In genomic region chr11:75534286-75535033, GRCm38 (mm10) we compare ENCODE assay signal across 8 mouse cellular contexts. TPM values are rescaled to one million over a fixed set of nuclear protein-coding genes. Genes with fewer than 3 reads are reported as not detected.
DNase-seq lines count a peak whose midpoint lies in the region; ATAC-seq and TF ChIP-seq lines count a peak whose summit lies in the region.

No protein-coding gene starts in this region.

- 48% methylated on average over 4 of the region's 4 CpGs for WGBS in heart, embryonic 13.5 days
- 34% methylated on average over 4 of the region's 4 CpGs for WGBS in kidney, embryonic 16.5 days
- WGBS in small intestine, adult 2 months = 43% methylated on average over 4 of the region's 4 CpGs

- peak overlapping the region; percentile 61 for H3K9ac ChIP-seq in heart, embryonic 13.5 days
- H3K9ac ChIP-seq in kidney, embryonic 16.5 days (replicated peaks; ENCODE audit: low read length) = peak overlapping the region; percentile 44; the same call in 1 of the 2 replicates

- H3K36me3 ChIP-seq in heart, embryonic 13.5 days = no peaks in the 10 kb centered on the region
- H3K36me3 ChIP-seq in kidney, embryonic 16.5 days (ENCODE audit: insufficient read depth, low read length) = no peaks in the 10 kb centered on the region
- H3K36me3 ChIP-seq in small intestine, adult 2 months (ENCODE audit: control insufficient read depth, insufficient read depth, low read length) = peaks cover 24% of the 10 kb centered on the region

- no peak for DNase-seq in heart, postnatal 4 days
- DNase-seq in thymus, postnatal 14 days = peak; percentile 20
- no peak for DNase-seq in thymus, postnatal 0 days (ENCODE audit: low spot score)
- DNase-seq in lung, postnatal 14 days = no peak
- no peak for DNase-seq in right cerebral cortex, adult 18-20 months

- peaks cover 46% of the 10 kb centered on the region for H3K4me1 ChIP-seq in heart, embryonic 13.5 days
- H3K4me1 ChIP-seq in kidney, embryonic 16.5 days (ENCODE audit: insufficient read depth, low read length) = peaks cover 44% of the 10 kb centered on the region
- H3K4me1 ChIP-seq in small intestine, adult 2 months (ENCODE audit: control insufficient read depth, insufficient read depth, insufficient read length, low read length) = peaks cover 15% of the 10 kb centered on the region

- peak; percentile 50; the same call in 1 of the 2 replicates for TF ChIP-seq POLR2A in small intestine, adult 2 months (IDR thresholded peaks at IDR 0.05; ENCODE audit: low read depth, low read length)

- H3K4me2 ChIP-seq in heart, embryonic 13.5 days = peak overlapping the region; percentile 43
- peak overlapping the region; percentile 32 for H3K4me2 ChIP-seq in kidney, embryonic 16.5 days (replicated peaks; ENCODE audit: low read depth, low read length)

- no peaks in the 10 kb centered on the region for H3K9me3 ChIP-seq in heart, embryonic 13.5 days
- H3K9me3 ChIP-seq in kidney, embryonic 16.5 days (ENCODE audit: low read length) = no peaks in the 10 kb centered on the region

- H3K27ac ChIP-seq in heart, embryonic 13.5 days (replicated peaks) = peak overlapping the region; percentile 40; the same call in 1 of the 2 replicates
- peak overlapping the region; percentile 41; the same call in 1 of the 2 replicates for H3K27ac ChIP-seq in kidney, embryonic 16.5 days (ENCODE audit: low read length)
- H3K27ac ChIP-seq in small intestine, adult 2 months (ENCODE audit: insufficient read depth, low read depth, low read length) = peak overlapping the region; percentile 91

- TF ChIP-seq CTCF in small intestine, adult 2 months (IDR thresholded peaks at IDR 0.05; ENCODE audit: extremely low read depth, insufficient read length, insufficient replicate concordance, low read depth, low read length) = no peak

- H3K27me3 ChIP-seq in heart, embryonic 13.5 days (replicated peaks) = 0 out of 2 replicates have a peak, but pooled peaks cover 12% of the 10 kb centered on the region
- H3K27me3 ChIP-seq in kidney, embryonic 16.5 days (ENCODE audit: insufficient read depth, low read length) = no peaks in the 10 kb centered on the region
- no peaks in the 10 kb centered on the region for H3K27me3 ChIP-seq in small intestine, adult 2 months (ENCODE audit: control insufficient read depth, insufficient read depth, low read length)

- ATAC-seq in heart, embryonic 13.5 days (ENCODE audit: extremely low read depth, insufficient number of reproducible peaks, low FRiP score, low TSS enrichment) = no peak
- no peak for ATAC-seq in kidney, embryonic 16.5 days (ENCODE audit: low FRiP score, low TSS enrichment)

- no peak overlapping the region for H3K4me3 ChIP-seq in heart, embryonic 13.5 days
- H3K4me3 ChIP-seq in kidney, embryonic 16.5 days (ENCODE audit: low read length) = peak overlapping the region; percentile 5; the same call in 1 of the 2 replicates
- H3K4me3 ChIP-seq in small intestine, adult 2 months (ENCODE audit: low read depth, low read length) = peak overlapping the region; percentile 47

RNA-seq across cellular contexts. Expression of gene Slc43a2, which starts 3.0 kb away (rescaled TPM):
- polyA plus RNA-seq in heart, embryonic 13.5 days (2015; fragmentation: Nextera tagmentation; extraction: Ambion mirVana) = 3.2 and 3.6 TPM in 2 replicates
- total RNA-seq in heart, postnatal 4 days (2021) = 10 to 100 TPM in 1 of 2 experiments, 1 to 10 TPM in 1; 8.9 to 10.5 TPM
- 33.2 and 33.6 TPM in 2 replicates for polyA plus RNA-seq in thymus, postnatal 0 days (2015; fragmentation: Nextera tagmentation; extraction: Ambion mirVana)
- 9.4 and 9.7 TPM in 2 replicates for polyA plus RNA-seq in kidney, embryonic 16.5 days (2015; fragmentation: Nextera tagmentation; extraction: Ambion mirVana)
- 165 and 508 TPM in 2 replicates for polyA plus RNA-seq in small intestine, adult 2 months (2012; rRNA removed)

RNA-seq across cellular contexts. Expression of gene Scarf1, which starts 21.1 kb away (rescaled TPM):
- 12.9 and 13.2 TPM in 2 replicates for polyA plus RNA-seq in heart, embryonic 13.5 days (2015; fragmentation: Nextera tagmentation; extraction: Ambion mirVana)
- total RNA-seq in heart, postnatal 4 days (2021) = 10 to 100 TPM; 14.5 to 15.0 TPM
- polyA plus RNA-seq in thymus, postnatal 0 days (2015; fragmentation: Nextera tagmentation; extraction: Ambion mirVana) = 2.4 and 2.7 TPM in 2 replicates
- polyA plus RNA-seq in kidney, embryonic 16.5 days (2015; fragmentation: Nextera tagmentation; extraction: Ambion mirVana) = 19.2 and 19.5 TPM in 2 replicates
- polyA plus RNA-seq in small intestine, adult 2 months (2012; rRNA removed) = 9.4 and 12.3 TPM in 2 replicates

RNA-seq across cellular contexts. Expression of gene Rilp, which starts 24.6 kb away (rescaled TPM):
- polyA plus RNA-seq in heart, embryonic 13.5 days (2015; fragmentation: Nextera tagmentation; extraction: Ambion mirVana) = 3.4 TPM in 2 replicates
- total RNA-seq in heart, postnatal 4 days (2021) = 10 to 100 TPM; 24.5 to 24.7 TPM
- 0.90 and 1.1 TPM in 2 replicates for polyA plus RNA-seq in thymus, postnatal 0 days (2015; fragmentation: Nextera tagmentation; extraction: Ambion mirVana)
- 1.7 and 2.0 TPM in 2 replicates for polyA plus RNA-seq in kidney, embryonic 16.5 days (2015; fragmentation: Nextera tagmentation; extraction: Ambion mirVana)
- polyA plus RNA-seq in small intestine, adult 2 months (2012; rRNA removed) = 8.0 and 15.0 TPM in 2 replicates

RNA-seq across cellular contexts. Expression of gene Prpf8, which starts 47.8 kb away (rescaled TPM):
- 31.6 and 32.1 TPM in 2 replicates for polyA plus RNA-seq in heart, embryonic 13.5 days (2015; fragmentation: Nextera tagmentation; extraction: Ambion mirVana)
- total RNA-seq in heart, postnatal 4 days (2021) = 100 to 1,000 TPM; 113 to 115 TPM
- 39.2 and 40.0 TPM in 2 replicates for polyA plus RNA-seq in thymus, postnatal 0 days (2015; fragmentation: Nextera tagmentation; extraction: Ambion mirVana)
- polyA plus RNA-seq in kidney, embryonic 16.5 days (2015; fragmentation: Nextera tagmentation; extraction: Ambion mirVana) = 64.0 and 66.2 TPM in 2 replicates
- 23.4 and 44.2 TPM in 2 replicates for polyA plus RNA-seq in small intestine, adult 2 months (2012; rRNA removed)

RNA-seq across cellular contexts. Expression of gene Pitpna, which starts 53.4 kb away (rescaled TPM):
- 54.4 and 56.7 TPM in 2 replicates for polyA plus RNA-seq in heart, embryonic 13.5 days (2015; fragmentation: Nextera tagmentation; extraction: Ambion mirVana)
- 100 to 1,000 TPM; 150 to 155 TPM for total RNA-seq in heart, postnatal 4 days (2021)
- 103 and 112 TPM in 2 replicates for polyA plus RNA-seq in thymus, postnatal 0 days (2015; fragmentation: Nextera tagmentation; extraction: Ambion mirVana)
- polyA plus RNA-seq in kidney, embryonic 16.5 days (2015; fragmentation: Nextera tagmentation; extraction: Ambion mirVana) = 70.4 and 72.1 TPM in 2 replicates
- 88.0 and 185 TPM in 2 replicates for polyA plus RNA-seq in small intestine, adult 2 months (2012; rRNA removed)

Comparison
In these comparisons a context has a peak if more than half of its experiments do, and no peak if none do; other contexts are left out.
1. H3K27ac ChIP-seq: peak in every context shown above with its lines; median percentile 91 in small intestine, adult 2 months; 41 in kidney, embryonic 16.5 days; 40 in heart, embryonic 13.5 days.